Mouse (Mus musculus) limb, embryonic 15.5 days (tissue): Measurements from ENCODE around the gene Rpl34. TPM values are rescaled to one million over a fixed set of nuclear protein-coding genes. Genes with fewer than 3 reads are reported as not detected.

Source experiments
- ATAC-seq: fragments of 200-750 bp; cut with Nextera tagmentation; 2 replicates; pipeline ENCODE4 v1.8.0; 2017; ENCODE audit warnings: low read depth, moderate TSS enrichment; ENCODE audit not compliant: insufficient number of reproducible peaks, low FRiP score, low TSS enrichment
- H3K27ac ChIP-seq: fragments of 300-500 bp; sonication (generic); 2 replicates; pipeline ENCODE4 v1.5.1; 2015; ENCODE audit warnings: moderate library complexity, mild to moderate bottlenecking, inconsistent platforms
- H3K27me3 ChIP-seq: fragments of 300-500 bp; sonication (generic); 2 replicates; pipeline ENCODE4 v1.6.1; 2015; ENCODE audit warnings: inconsistent platforms
- H3K36me3 ChIP-seq: fragments of 300-500 bp; sonication (generic); 2 replicates; pipeline ENCODE4 v1.6.1; 2015; ENCODE audit warnings: inconsistent platforms
- H3K4me1 ChIP-seq: fragments of 300-500 bp; sonication (generic); 2 replicates; pipeline ENCODE4 v1.6.1; 2015; ENCODE audit warnings: inconsistent platforms
- H3K4me2 ChIP-seq: fragments of 300-500 bp; sonication (generic); 2 replicates; pipeline ENCODE4 v1.6.1; 2015; ENCODE audit warnings: mild to moderate bottlenecking, inconsistent platforms
- H3K4me3 ChIP-seq: fragments of 300-500 bp; sonication (generic); 2 replicates; pipeline ENCODE4 v1.5.1; 2015; ENCODE audit warnings: mild to moderate bottlenecking, inconsistent platforms
- H3K9ac ChIP-seq: fragments of 300-500 bp; sonication (generic); 2 replicates; pipeline ENCODE4 v1.6.1; 2015; ENCODE audit warnings: inconsistent platforms
- H3K9me3 ChIP-seq: fragments of 300-500 bp; sonication (generic); 2 replicates; pipeline ENCODE4 v1.6.1; 2016; ENCODE audit warnings: inconsistent platforms
- WGBS: fragments of 180-500 bp; shearing (Covaris S2); methylation state at CpG from one replicate; pipeline ENCODE4 v1.1.7; 2015; 5-methylcytosine and 5-hydroxymethylcytosine counted together
- polyA plus RNA-seq: library from polyadenylated mRNA; unstranded; fragments of >200 nt; fragmentation: Nextera tagmentation; extraction: Ambion mirVana; gene quantifications from 2 replicates; pipeline ENCODE4 v1.2.1, GENCODE M21; 2015

Rpl34 gene
- polyA plus RNA-seq, 1 experiment from 2014 or later, result 892 TPM

- Histone ChIP-seq H3K9ac (peak within 1 kb of the TSS; percentile 81), H3K4me2 (peak within 1 kb of the TSS; percentile 53), H3K27ac (peak within 1 kb of the TSS; percentile 88), H3K36me3 (no peaks in the 10 kb centered on the region), H3K27me3 (no peaks in the 10 kb centered on the region), H3K9me3 (no peaks in the 10 kb centered on the region), H3K4me3 (peak within 1 kb of the TSS; percentile 66), H3K4me1 (peaks cover 14% of the 10 kb centered on the region)
- WGBS, result under 1% methylated on average over 45 of the region's 45 CpGs
- peak; percentile 92 for ATAC-seq
These were observed 21.0 kb downstream of the Rpl34 start, which contains the start of gene Ostc for GRCm38 (mm10) chr3:130708967-130709924. Gene Ostc, minus strand, starts transcription at chr3:130709444.

GRCm38 (mm10) chr3:130708529-130708928, 21.7 kb downstream of the Rpl34 start:
- H3K4me1 ChIP-seq, result peaks cover 14% of the 10 kb centered on the region
- H3K4me3 ChIP-seq, result peak overlapping the region; percentile 66
- no peaks in the 10 kb centered on the region for H3K9me3 ChIP-seq
- H3K27ac ChIP-seq, result peak overlapping the region; percentile 88
- peak overlapping the region; percentile 53 for H3K4me2 ChIP-seq
- H3K36me3 ChIP-seq, result peaks cover 5% of the 10 kb centered on the region; the same call in 1 of the 2 replicates
- ATAC-seq, result no peak
- 0% methylated on average over 5 of the region's 5 CpGs for WGBS
- H3K27me3 ChIP-seq, result no peaks in the 10 kb centered on the region
- peak overlapping the region; percentile 81 for H3K9ac ChIP-seq

- 80% methylated on average over 6 of the region's 6 CpGs for WGBS
These were observed 27.9 kb downstream of the Rpl34 start for GRCm38 (mm10) chr3:130702289-130702688.

GRCm38 (mm10) chr3:130697622-130698021, 32.6 kb downstream of the Rpl34 start:
- 71% methylated on average over 4 of the region's 4 CpGs for WGBS
- Histone ChIP-seq H3K4me1 (no peaks in the 10 kb centered on the region), H3K9ac (no peak overlapping the region), H3K27me3 (no peaks in the 10 kb centered on the region), H3K4me3 (no peak overlapping the region), H3K4me2 (no peak overlapping the region), H3K27ac (no peak overlapping the region), H3K36me3 (peaks cover 78% of the 10 kb centered on the region), H3K9me3 (no peaks in the 10 kb centered on the region)
- no peak for ATAC-seq

More at GRCm38 (mm10) chr3:130702289-130702688, 27.9 kb downstream of the Rpl34 start:
- Histone ChIP-seq H3K4me2 (no peak overlapping the region), H3K4me3 (no peak overlapping the region), H3K9ac (no peak overlapping the region), H3K27me3 (no peaks in the 10 kb centered on the region), H3K27ac (no peak overlapping the region), H3K4me1 (no peaks in the 10 kb centered on the region), H3K36me3 (peaks cover 61% of the 10 kb centered on the region), H3K9me3 (no peaks in the 10 kb centered on the region)
- no peak for ATAC-seq

- H3K27me3 ChIP-seq, result no peaks in the 10 kb centered on the region
- H3K36me3 ChIP-seq, result peaks cover 51% of the 10 kb centered on the region
- H3K4me2 ChIP-seq, result no peak overlapping the region
These were observed 35.5 kb downstream of the Rpl34 start for GRCm38 (mm10) chr3:130694705-130695104.

GRCm38 (mm10) chr3:130694041-130694593, 36.1 kb downstream of the Rpl34 start:
- WGBS, result 65% methylated on average over 9 of the region's 9 CpGs
- no peak overlapping the region for H3K4me3 ChIP-seq
- no peaks in the 10 kb centered on the region for H3K27me3 ChIP-seq
- H3K9ac ChIP-seq, result no peak overlapping the region
- peaks cover 7% of the 10 kb centered on the region; the same call in 1 of the 2 replicates for H3K4me1 ChIP-seq
- H3K36me3 ChIP-seq, result peaks cover 45% of the 10 kb centered on the region
- no peak overlapping the region for H3K27ac ChIP-seq
- no peak for ATAC-seq
- H3K9me3 ChIP-seq, result no peaks in the 10 kb centered on the region
- H3K4me2 ChIP-seq, result no peak overlapping the region

More at GRCm38 (mm10) chr3:130694705-130695104, 35.5 kb downstream of the Rpl34 start:
- H3K9me3 ChIP-seq, result no peaks in the 10 kb centered on the region
- H3K27ac ChIP-seq, result no peak overlapping the region
- H3K4me3 ChIP-seq, result no peak overlapping the region
- 91% methylated on average over 7 of the region's 7 CpGs for WGBS
- no peak for ATAC-seq
- H3K4me1 ChIP-seq, result peaks cover 7% of the 10 kb centered on the region; the same call in 1 of the 2 replicates
- H3K9ac ChIP-seq, result no peak overlapping the region

- WGBS, result 35% methylated on average over 12 of the region's 12 CpGs
- ATAC-seq, result no peak
- Histone ChIP-seq H3K4me2 (peak overlapping the region; percentile 50), H3K4me3 (peak overlapping the region; percentile 31), H3K27me3 (no peaks in the 10 kb centered on the region), H3K36me3 (peaks cover 24% of the 10 kb centered on the region), H3K9me3 (no peaks in the 10 kb centered on the region), H3K9ac (peak overlapping the region; percentile 31; the same call in 1 of the 2 replicates), H3K4me1 (peaks cover 7% of the 10 kb centered on the region; the same call in 1 of the 2 replicates), H3K27ac (0 out of 2 replicates have a peak overlapping the region, but pooled peaks have one; percentile 69)
These were observed 38.5 kb downstream of the Rpl34 start for GRCm38 (mm10) chr3:130691596-130692170.

- peak; percentile 70; the same call in 1 of the 2 replicates for ATAC-seq
- Histone ChIP-seq H3K9me3 (no peaks in the 10 kb centered on the region), H3K36me3 (peaks cover 17% of the 10 kb centered on the region), H3K27ac (peak overlapping the region; percentile 69), H3K4me3 (peak overlapping the region; percentile 31), H3K4me1 (peaks cover 7% of the 10 kb centered on the region; the same call in 1 of the 2 replicates), H3K27me3 (no peaks in the 10 kb centered on the region), H3K9ac (peak overlapping the region; percentile 31; the same call in 1 of the 2 replicates), H3K4me2 (peak overlapping the region; percentile 50)
- WGBS, result 14% methylated on average over 20 of the region's 20 CpGs
These were observed 39.2 kb downstream of the Rpl34 start for GRCm38 (mm10) chr3:130690834-130691595.

GRCm38 (mm10) chr3:130689630-130690029, 40.6 kb downstream of the Rpl34 start:
- no peak overlapping the region for H3K4me3 ChIP-seq
- H3K4me1 ChIP-seq, result peaks cover 7% of the 10 kb centered on the region; the same call in 1 of the 2 replicates
- no peak overlapping the region for H3K4me2 ChIP-seq
- no peak overlapping the region for H3K27ac ChIP-seq
- no peaks in the 10 kb centered on the region for H3K27me3 ChIP-seq
- no peak for ATAC-seq
- H3K36me3 ChIP-seq, result peaks cover 5% of the 10 kb centered on the region
- no peak overlapping the region for H3K9ac ChIP-seq
- H3K9me3 ChIP-seq, result no peaks in the 10 kb centered on the region
- 10% methylated on average over 12 of the region's 12 CpGs for WGBS

- Histone ChIP-seq H3K4me3 (no peak overlapping the region), H3K36me3 (no peaks in the 10 kb centered on the region), H3K4me1 (peaks cover 7% of the 10 kb centered on the region; the same call in 1 of the 2 replicates), H3K9ac (no peak overlapping the region), H3K27me3 (no peaks in the 10 kb centered on the region), H3K9me3 (no peaks in the 10 kb centered on the region), H3K4me2 (no peak overlapping the region), H3K27ac (no peak overlapping the region)
- WGBS, result 91% methylated on average over 1 of the region's 1 CpGs
- ATAC-seq, result no peak
These were observed 43.1 kb downstream of the Rpl34 start for GRCm38 (mm10) chr3:130687051-130687450.

- 73% methylated on average over 8 of the region's 8 CpGs for WGBS
- ATAC-seq, result no peak
- no peaks in the 10 kb centered on the region for H3K9me3 ChIP-seq
These were observed 45.2 kb downstream of the Rpl34 start for GRCm38 (mm10) chr3:130685014-130685366.

More at GRCm38 (mm10) chr3:130685014-130685366, 45.2 kb downstream of the Rpl34 start:
- Histone ChIP-seq H3K27me3 (no peaks in the 10 kb centered on the region), H3K27ac (no peak overlapping the region), H3K36me3 (no peaks in the 10 kb centered on the region), H3K9ac (no peak overlapping the region), H3K4me1 (no peaks in the 10 kb centered on the region), H3K4me3 (no peak overlapping the region), H3K4me2 (no peak overlapping the region)
